ENCODE assay signal across 15 mouse cellular contexts in genomic region chr17:31216068-31216955, GRCm38 (mm10). TPM values are rescaled to one million over a fixed set of nuclear protein-coding genes. Genes with fewer than 3 reads are reported as not detected.
DNase-seq lines count a peak whose midpoint lies in the region; ATAC-seq and TF ChIP-seq lines count a peak whose summit lies in the region.
"Had no signal": no experiment of that assay in that cellular context is flagged by ENCODE, and none has a peak within 500 bp of the region (broad histone marks: within the 10 kb centered on the region; RNA-seq: fewer than 3 reads in every experiment).

No protein-coding gene starts in this region.

- H3K36me3 ChIP-seq in hindbrain, postnatal 0 days (ENCODE audit: insufficient read depth, low read length): no peaks in the 10 kb centered on the region
- no peaks in the 10 kb centered on the region for H3K36me3 ChIP-seq in hindbrain, embryonic 14.5 days (replicated peaks; ENCODE audit: control insufficient read depth, insufficient read depth)

- 47% methylated on average over 5 of the region's 5 CpGs for WGBS in hindbrain, postnatal 0 days
- 52% methylated on average over 5 of the region's 5 CpGs for WGBS in hindbrain, embryonic 14.5 days

- no peak overlapping the region for H3K27ac ChIP-seq in hindbrain, postnatal 0 days
- H3K27ac ChIP-seq in hindbrain, embryonic 14.5 days: no peak overlapping the region

- ATAC-seq in hindbrain, postnatal 0 days: no peak
- ATAC-seq in hindbrain, embryonic 14.5 days (ENCODE audit: low FRiP score): no peak

- H3K4me2 ChIP-seq in hindbrain, postnatal 0 days (ENCODE audit: low read depth, low read length): no peak overlapping the region
- no peak overlapping the region for H3K4me2 ChIP-seq in hindbrain, embryonic 14.5 days (replicated peaks)

- H3K4me1 ChIP-seq in hindbrain, postnatal 0 days (ENCODE audit: insufficient read depth, low read length): no peaks in the 10 kb centered on the region
- H3K4me1 ChIP-seq in hindbrain, embryonic 14.5 days (replicated peaks; ENCODE audit: control insufficient read depth, insufficient read depth, low read length): no peaks in the 10 kb centered on the region

- H3K27me3 ChIP-seq in hindbrain, postnatal 0 days (ENCODE audit: insufficient read depth, low read length): no peaks in the 10 kb centered on the region
- no peaks in the 10 kb centered on the region for H3K27me3 ChIP-seq in hindbrain, embryonic 14.5 days (ENCODE audit: control insufficient read depth, insufficient read depth, low read length)
- H3K27me3 ChIP-seq: megakaryocyte, embryonic 14.5 days had no signal

- H3K4me3 ChIP-seq in hindbrain, postnatal 0 days (ENCODE audit: low read length): no peak overlapping the region
- no peak overlapping the region for H3K4me3 ChIP-seq in hindbrain, embryonic 14.5 days (replicated peaks; ENCODE audit: low read length)
- H3K4me3 ChIP-seq: erythroblast, embryonic 14.5 days; megakaryocyte, embryonic 14.5 days had no signal

- H3K9ac ChIP-seq in hindbrain, postnatal 0 days (replicated peaks; ENCODE audit: low read length): no peak overlapping the region
- H3K9ac ChIP-seq in hindbrain, embryonic 14.5 days: no peak overlapping the region

- no peaks in the 10 kb centered on the region for H3K9me3 ChIP-seq in hindbrain, postnatal 0 days (ENCODE audit: low read length)
- no peaks in the 10 kb centered on the region for H3K9me3 ChIP-seq in hindbrain, embryonic 14.5 days (ENCODE audit: control insufficient read depth, low read length)
- H3K9me3 ChIP-seq: megakaryocyte, embryonic 14.5 days had no signal

- DNase-seq in hindbrain, postnatal 0 days (ENCODE audit: low spot score): peak; percentile 16
- DNase-seq in hindbrain, embryonic 14.5 days (ENCODE audit: low spot score): no peak
- peak; percentile 22 for DNase-seq in CD4-positive helper T cell, adult 2 months (ENCODE audit: low read depth, low spot score)
- peak; percentile 37 to 49 for DNase-seq in adrenal gland, postnatal 36 days
- DNase-seq in kidney, postnatal 36 days: peak; percentile 20 to 48
- DNase-seq in gastrocnemius, postnatal 25 days: no peak
- DNase-seq in adipocyte (ENCODE audit: low spot score): no peak
- DNase-seq in embryo, embryonic 10 days (ENCODE audit: low spot score): no peak
- DNase-seq: gastrocnemius, postnatal 36 days had no signal

- peak; percentile 8; the same call in 1 of the 2 replicates for TF ChIP-seq CTCF in hindbrain, postnatal 0 days (IDR thresholded peaks at IDR 0.05; ENCODE audit: low read depth)

RNA-seq across cellular contexts. Expression of gene Ubash3a, which starts 8.6 kb away (rescaled TPM):
- 0.21 TPM in 1 of 2 replicates, not detected in the other for total RNA-seq in hindbrain, postnatal 0 days (2014; rRNA removed)
- not detected in 2 replicates for polyA plus RNA-seq in hindbrain, postnatal 0 days (2015; fragmentation: Nextera tagmentation; extraction: Ambion mirVana)
- polyA plus RNA-seq in hindbrain, embryonic 14.5 days (2014; fragmentation: Nextera tagmentation; extraction: Ambion mirVana): not detected in 2 replicates
- total RNA-seq in adrenal gland, postnatal 36 days (2021): under 1 TPM in 1 of 2 experiments, not detected in 1; 0.07 TPM
- total RNA-seq in gastrocnemius, postnatal 25 days (2021): under 1 TPM in 1 of 2 experiments, not detected in 1; 0.19 TPM
- total RNA-seq: left cerebral cortex, postnatal 25 days had no signal

RNA-seq across cellular contexts. Expression of gene Tmprss3, which starts 17.5 kb away (rescaled TPM):
- total RNA-seq in hindbrain, postnatal 0 days (2014; rRNA removed): 0.10 TPM in 1 of 2 replicates, not detected in the other
- polyA plus RNA-seq in hindbrain, postnatal 0 days (2015; fragmentation: Nextera tagmentation; extraction: Ambion mirVana): 0.14 and 0.23 TPM in 2 replicates
- 0.11 TPM in 1 of 2 replicates, not detected in the other for polyA plus RNA-seq in hindbrain, embryonic 14.5 days (2014; fragmentation: Nextera tagmentation; extraction: Ambion mirVana)
- not detected for total RNA-seq in adrenal gland, postnatal 36 days (2021)
- total RNA-seq in gastrocnemius, postnatal 25 days (2021): not detected
- total RNA-seq: gastrocnemius, postnatal 36 days had no signal
- polyA plus RNA-seq: brain, embryonic 14.5 days; erythroblast, embryonic 14.5 days had no signal

RNA-seq across cellular contexts. Expression of gene Tff1, which starts 51.2 kb away (rescaled TPM):
- total RNA-seq in hindbrain, postnatal 0 days (2014; rRNA removed): not detected in 2 replicates
- polyA plus RNA-seq in hindbrain, postnatal 0 days (2015; fragmentation: Nextera tagmentation; extraction: Ambion mirVana): not detected in 2 replicates
- polyA plus RNA-seq in hindbrain, embryonic 14.5 days (2014; fragmentation: Nextera tagmentation; extraction: Ambion mirVana): not detected in 2 replicates
- total RNA-seq in adrenal gland, postnatal 36 days (2021): not detected
- not detected for total RNA-seq in gastrocnemius, postnatal 25 days (2021)
- total RNA-seq: ES-E14; gastrocnemius, postnatal 36 days; hematopoietic stem cell, adult 5-6 weeks; left cerebral cortex, postnatal 25 days had no signal
- polyA plus RNA-seq: brain, embryonic 14.5 days; erythroblast, embryonic 14.5 days had no signal

Comparison
In these comparisons a context has a peak if more than half of its experiments do, and no peak if none do; other contexts are left out.
1. DNase-seq: peak in hindbrain, postnatal 0 days (single experiment), CD4-positive helper T cell, adult 2 months (single experiment), adrenal gland, postnatal 36 days (2 of 2) and kidney, postnatal 36 days (2 of 2); none in hindbrain, embryonic 14.5 days (single experiment), gastrocnemius, postnatal 25 days (single experiment), adipocyte (single experiment) and embryo, embryonic 10 days (single experiment).